ENCODE assay signal across 12 mouse cellular contexts in the genomic region with DNA sequence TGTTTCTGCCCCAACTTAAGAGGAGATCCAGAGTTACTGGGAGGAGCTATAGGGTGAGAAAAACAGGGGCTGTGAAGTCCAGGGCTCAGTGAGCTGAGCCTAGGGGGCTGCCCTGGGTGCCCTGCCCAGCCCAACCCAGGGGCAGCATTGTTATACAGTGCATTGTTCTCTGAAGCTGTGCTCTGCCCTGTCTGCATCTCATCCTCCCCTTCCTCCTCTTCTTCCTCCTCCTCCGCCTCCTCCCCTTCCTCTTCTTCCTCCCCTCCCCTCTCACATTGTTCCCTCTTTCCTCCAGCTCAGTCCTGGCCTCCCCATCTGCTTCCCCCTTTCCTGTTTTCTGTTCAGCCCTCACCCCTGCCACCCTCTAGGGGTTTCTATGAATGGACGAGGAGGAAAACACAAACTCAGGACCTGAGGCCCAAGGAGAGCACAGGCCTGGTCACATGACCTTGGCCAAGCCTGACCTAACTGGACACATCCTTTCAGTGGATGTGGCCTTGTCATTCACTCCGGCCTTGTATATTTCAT. TPM values are rescaled to one million over a fixed set of nuclear protein-coding genes. Genes with fewer than 3 reads are reported as not detected.
DNase-seq lines count a peak whose midpoint lies in the region; ATAC-seq and TF ChIP-seq lines count a peak whose summit lies in the region.
"Had no signal": no experiment of that assay in that cellular context is flagged by ENCODE, and none has a peak within 500 bp of the region (broad histone marks: within the 10 kb centered on the region; RNA-seq: fewer than 3 reads in every experiment).

No protein-coding gene starts in this region.

- no peak for DNase-seq in heart, adult 2 months
- DNase-seq in lung, postnatal 0 days (ENCODE audit: low spot score): no peak
- no peak for DNase-seq in lung, postnatal 4 days
- no peak for DNase-seq in testis, postnatal 10 days (ENCODE audit: low spot score)
- no peak for DNase-seq in left cerebral cortex, adult 18-20 months (ENCODE audit: low spot score in 2 of 2)
- DNase-seq: cerebellum, postnatal 10 days; thymus, adult 18-20 months had no signal

- no peak for TF ChIP-seq POLR2A in heart, adult 2 months (IDR thresholded peaks at IDR 0.05; ENCODE audit: insufficient read depth, low read depth, low read length)

- no peaks in the 10 kb centered on the region for H3K27me3 ChIP-seq in heart, embryonic 12.5 days (replicated peaks)
- no peaks in the 10 kb centered on the region for H3K27me3 ChIP-seq in heart, adult 2 months (ENCODE audit: control insufficient read depth, insufficient read depth, low read length)
- no peaks in the 10 kb centered on the region for H3K27me3 ChIP-seq in lung, postnatal 0 days (replicated peaks; ENCODE audit: insufficient read depth, low read length)
- H3K27me3 ChIP-seq in embryonic facial prominence, embryonic 12.5 days: no peaks in the 10 kb centered on the region
- no peaks in the 10 kb centered on the region for H3K27me3 ChIP-seq in stomach, embryonic 15.5 days (replicated peaks)
- H3K27me3 ChIP-seq: forebrain, embryonic 12.5 days had no signal

- no peak overlapping the region for H3K27ac ChIP-seq in heart, embryonic 12.5 days (ENCODE audit: poor library complexity, severe bottlenecking)
- H3K27ac ChIP-seq in heart, adult 2 months: no peak overlapping the region
- no peak overlapping the region for H3K27ac ChIP-seq in lung, postnatal 0 days (ENCODE audit: low read length)
- H3K27ac ChIP-seq in embryonic facial prominence, embryonic 12.5 days: no peak overlapping the region
- no peak overlapping the region for H3K27ac ChIP-seq in stomach, embryonic 15.5 days
- H3K27ac ChIP-seq: forebrain, embryonic 12.5 days had no signal

- no peaks in the 10 kb centered on the region for H3K9me3 ChIP-seq in heart, embryonic 12.5 days (replicated peaks)
- no peaks in the 10 kb centered on the region for H3K9me3 ChIP-seq in lung, postnatal 0 days (ENCODE audit: low read length)
- H3K9me3 ChIP-seq in embryonic facial prominence, embryonic 12.5 days: no peaks in the 10 kb centered on the region
- no peaks in the 10 kb centered on the region for H3K9me3 ChIP-seq in stomach, embryonic 15.5 days
- H3K9me3 ChIP-seq: forebrain, embryonic 12.5 days had no signal

- no peak overlapping the region for H3K4me2 ChIP-seq in heart, embryonic 12.5 days
- H3K4me2 ChIP-seq in lung, postnatal 0 days (replicated peaks; ENCODE audit: low read depth, low read length): no peak overlapping the region
- H3K4me2 ChIP-seq in embryonic facial prominence, embryonic 12.5 days (replicated peaks): no peak overlapping the region
- no peak overlapping the region for H3K4me2 ChIP-seq in stomach, embryonic 15.5 days
- H3K4me2 ChIP-seq: forebrain, embryonic 12.5 days had no signal

- no peaks in the 10 kb centered on the region for H3K36me3 ChIP-seq in heart, embryonic 12.5 days
- no peaks in the 10 kb centered on the region for H3K36me3 ChIP-seq in heart, adult 2 months (ENCODE audit: control insufficient read depth, insufficient read depth, low read length)
- no peaks in the 10 kb centered on the region for H3K36me3 ChIP-seq in lung, postnatal 0 days (ENCODE audit: insufficient read depth, low read length)
- no peaks in the 10 kb centered on the region for H3K36me3 ChIP-seq in embryonic facial prominence, embryonic 12.5 days
- H3K36me3 ChIP-seq in stomach, embryonic 15.5 days: no peaks in the 10 kb centered on the region
- H3K36me3 ChIP-seq: forebrain, embryonic 12.5 days had no signal

- intact Hi-C loops in heart, adult 2 months (cut with DNase I): no loop called here

- no peak overlapping the region for H3K4me3 ChIP-seq in heart, embryonic 12.5 days
- H3K4me3 ChIP-seq in heart, adult 2 months: no peak overlapping the region
- no peak overlapping the region for H3K4me3 ChIP-seq in lung, postnatal 0 days (ENCODE audit: low read depth, low read length)
- no peak overlapping the region for H3K4me3 ChIP-seq in embryonic facial prominence, embryonic 12.5 days
- H3K4me3 ChIP-seq in stomach, embryonic 15.5 days (replicated peaks): no peak overlapping the region
- H3K4me3 ChIP-seq: forebrain, embryonic 12.5 days had no signal

- no peaks in the 10 kb centered on the region for H3K79me2 ChIP-seq in heart, adult 2 months (replicated peaks; ENCODE audit: control insufficient read depth, insufficient read depth, low read length)

- no peak overlapping the region for H3K9ac ChIP-seq in heart, embryonic 12.5 days
- no peak overlapping the region for H3K9ac ChIP-seq in heart, adult 2 months (ENCODE audit: low read depth, low read length)
- H3K9ac ChIP-seq in lung, postnatal 0 days (replicated peaks; ENCODE audit: low read depth): no peak overlapping the region
- no peak overlapping the region for H3K9ac ChIP-seq in embryonic facial prominence, embryonic 12.5 days
- no peak overlapping the region for H3K9ac ChIP-seq in stomach, embryonic 15.5 days
- H3K9ac ChIP-seq: forebrain, embryonic 12.5 days had no signal

- TF ChIP-seq EP300 in heart, adult 2 months (IDR thresholded peaks at IDR 0.05; ENCODE audit: insufficient read depth, low read depth, low read length): no peak
- TF ChIP-seq EP300 in lung, postnatal 0 days (IDR thresholded peaks at IDR 0.05): no peak

- peak; percentile 69 for ATAC-seq in heart, embryonic 12.5 days (ENCODE audit: insufficient number of reproducible peaks, low FRiP score)
- peak; percentile 75 for ATAC-seq in lung, postnatal 0 days
- peak; percentile 41; the same call in 1 of the 2 replicates for ATAC-seq in embryonic facial prominence, embryonic 12.5 days (ENCODE audit: insufficient number of reproducible peaks, insufficient read depth, low FRiP score, low TSS enrichment)
- ATAC-seq in stomach, embryonic 15.5 days (ENCODE audit: insufficient read depth, low FRiP score, low read depth): peak; percentile 63; the same call in 1 of the 2 replicates
- ATAC-seq: CD4-positive, CD25-positive, alpha-beta regulatory T cell, adult 4 months had no signal

- peaks cover 10% of the 10 kb centered on the region; the same call in 1 of the 2 replicates for H3K4me1 ChIP-seq in heart, embryonic 12.5 days (replicated peaks)
- no peaks in the 10 kb centered on the region for H3K4me1 ChIP-seq in heart, adult 2 months (ENCODE audit: control insufficient read depth, insufficient read depth, low read length)
- H3K4me1 ChIP-seq in lung, postnatal 0 days (ENCODE audit: insufficient read depth, low read depth, low read length): no peaks in the 10 kb centered on the region
- no peaks in the 10 kb centered on the region for H3K4me1 ChIP-seq in embryonic facial prominence, embryonic 12.5 days
- peaks cover 2% of the 10 kb centered on the region; the same call in 1 of the 2 replicates for H3K4me1 ChIP-seq in stomach, embryonic 15.5 days
- H3K4me1 ChIP-seq: forebrain, embryonic 12.5 days had no signal

- TF ChIP-seq CTCF in heart, adult 2 months (IDR thresholded peaks at IDR 0.05): no peak
- no peak for TF ChIP-seq CTCF in lung, postnatal 0 days (IDR thresholded peaks at IDR 0.05)

- 53% methylated on average over 3 of the region's 3 CpGs for WGBS in heart, embryonic 12.5 days
- WGBS in heart, adult 2 months: 46% methylated on average over 3 of the region's 3 CpGs
- 52% methylated on average over 2 of the region's 3 CpGs for WGBS in lung, postnatal 0 days
- 56% methylated on average over 3 of the region's 3 CpGs for WGBS in embryonic facial prominence, embryonic 12.5 days
- 68% methylated on average over 3 of the region's 3 CpGs for WGBS in stomach, embryonic 15.5 days

RNA-seq across cellular contexts. Expression of gene Col18a1, which starts 16.5 kb away (rescaled TPM):
- 271 and 284 TPM in 2 replicates for polyA plus RNA-seq in heart, embryonic 12.5 days (2016; fragmentation: Nextera tagmentation; extraction: Ambion mirVana)
- 1 to 10 TPM; 9.3 to 9.8 TPM for total RNA-seq in heart, adult 2 months (2021)
- 12.9 and 13.1 TPM in 2 replicates for polyA plus RNA-seq in heart, adult 2 months (2012; rRNA removed)
- 30.0 and 33.2 TPM in 2 replicates for polyA plus RNA-seq in lung, postnatal 0 days (2015; fragmentation: Nextera tagmentation; extraction: Ambion mirVana)
- 122 and 127 TPM in 2 replicates for polyA plus RNA-seq in embryonic facial prominence, embryonic 12.5 days (2016; fragmentation: Nextera tagmentation; extraction: Ambion mirVana)
- polyA plus RNA-seq in stomach, embryonic 15.5 days (2015; fragmentation: Nextera tagmentation; extraction: Ambion mirVana): 70.3 and 79.2 TPM in 2 replicates
- 1 to 10 TPM; 4.4 to 4.5 TPM for total RNA-seq in left cerebral cortex, adult 18-20 months (2021)
